In genomic region chr6:50780677-50781076, GRCm38 (mm10) we compare ENCODE assay signal across 24 mouse cellular contexts.
"Had no signal": no experiment of that assay in that cellular context is flagged by ENCODE, and none has a peak within 500 bp of the region (broad histone marks: within the 10 kb centered on the region; RNA-seq: fewer than 3 reads in every experiment).

No protein-coding gene starts in this region.

- H3K4me3 ChIP-seq: gastrocnemius, adult 2 months; heart, adult 2 months; heart, embryonic 12.5 days; hindbrain, embryonic 10.5 days; hindbrain, embryonic 12.5 days; hindbrain, embryonic 15.5 days; kidney, embryonic 15.5 days; limb, embryonic 15.5 days; liver, embryonic 12.5 days had no signal

- H3K27me3 ChIP-seq: hindbrain, embryonic 12.5 days; hindbrain, embryonic 15.5 days; kidney, embryonic 15.5 days; liver, embryonic 12.5 days had no signal

- H3K9ac ChIP-seq: heart, embryonic 12.5 days; hindbrain, embryonic 12.5 days; hindbrain, embryonic 15.5 days; kidney, embryonic 15.5 days; limb, embryonic 15.5 days; liver, embryonic 12.5 days; liver, embryonic 14.5 days had no signal

- H3K4me1 ChIP-seq: liver, embryonic 12.5 days had no signal

- H3K36me3 ChIP-seq: heart, embryonic 12.5 days; hindbrain, embryonic 10.5 days; hindbrain, embryonic 12.5 days; hindbrain, embryonic 15.5 days; kidney, embryonic 15.5 days; limb, embryonic 15.5 days; liver, embryonic 12.5 days had no signal

- H3K4me2 ChIP-seq: heart, embryonic 12.5 days; hindbrain, embryonic 12.5 days; hindbrain, embryonic 15.5 days; kidney, embryonic 15.5 days; limb, embryonic 15.5 days; liver, embryonic 12.5 days had no signal

- ATAC-seq: hindbrain, postnatal 0 days; intestine, embryonic 16.5 days; liver, embryonic 12.5 days had no signal

- H3K9me3 ChIP-seq: heart, embryonic 12.5 days; hindbrain, embryonic 10.5 days; hindbrain, embryonic 12.5 days; hindbrain, embryonic 15.5 days; kidney, embryonic 15.5 days; limb, embryonic 15.5 days; liver, embryonic 12.5 days had no signal

- H3K27ac ChIP-seq: gastrocnemius, adult 2 months; heart, adult 2 months; hindbrain, embryonic 10.5 days; hindbrain, embryonic 12.5 days; hindbrain, embryonic 15.5 days; hindbrain, postnatal 0 days; kidney, embryonic 15.5 days; kidney, postnatal 0 days; limb, embryonic 15.5 days; liver, embryonic 12.5 days; liver, embryonic 14.5 days had no signal

- DNase-seq: gastrocnemius, adult 2 months; gastrocnemius, postnatal 10 days; gastrocnemius, postnatal 25 days; heart, adult 2 months; heart, postnatal 10 days; heart, postnatal 4 days; kidney, adult 11 months; kidney, adult 2 months; kidney, adult 9 months; kidney, postnatal 14 days; kidney, postnatal 36 days; layer of hippocampus, postnatal 36 days; left cerebral cortex, postnatal 4 days had no signal
